Mouse (Mus musculus) embryo, embryonic 9.5 days (tissue): Measurements from ENCODE around the gene Olfr859.
"Not testable (repeated sequence)": the region's sequence is repeated elsewhere in the genome, so short reads cannot be mapped to it uniquely, and the experiment has no call there.

ENCODE experiments used
- DNase-seq: peaks from one replicate; pipeline ENCODE4 v3.0.0-alpha.2; 2017; ENCODE audit errors: extremely low spot score

The Olfr859 gene

GRCm38 (mm10) chr9:19804606-19805005 lies at the start of gene Olfr859:
Gene Olfr859 (plus strand): TSS chr9:19804906.
- not testable (repeated sequence) for DNase-seq

- no peak for DNase-seq
These were observed 35.6 kb upstream of the Olfr859 start for GRCm38 (mm10) chr9:19769136-19769535.

- no peak for DNase-seq
These were observed 35.0 kb upstream of the Olfr859 start for GRCm38 (mm10) chr9:19769701-19770100.

GRCm38 (mm10) chr9:19779983-19780382 lies 24.7 kb upstream of the Olfr859 start, which contains the start of gene Olfr58:
Gene Olfr58 (plus strand): TSS chr9:19780283.
- no peak for DNase-seq

- DNase-seq: no peak
These were observed 1.7 kb upstream of the Olfr859 start for GRCm38 (mm10) chr9:19803000-19803399.

- no peak for DNase-seq
These were observed 44.9 kb downstream of the Olfr859 start, which contains the start of gene Olfr860 for GRCm38 (mm10) chr9:19849647-19850046. Gene Olfr860 (minus strand): TSS chr9:19849747.
